Mouse (Mus musculus) spleen, adult 2 months (tissue): ENCODE measurements around the gene Zfp831. TPM values are rescaled to one million over a fixed set of nuclear protein-coding genes. Genes with fewer than 3 reads are reported as not detected.

Experiments
- DNase-seq, 2 experiments: peaks; one replicate each; pipeline versions ENCODE4 v3.0.0 to v3.0.0-alpha.2; 2012 to 2021; ENCODE audit warnings: low spot score in 2 of 2, low read depth in 1 of 2
- H3K27ac ChIP-seq: fragments of 200-500 bp; 2 replicates; pipeline ENCODE4 v1.5.1; 2012; ENCODE audit warnings: low read length, inconsistent platforms; ENCODE audit not compliant: insufficient read depth
- H3K27me3 ChIP-seq: fragments of 200-500 bp; 2 replicates; pipeline ENCODE4 v1.6.1; 2012; ENCODE audit warnings: mild to moderate bottlenecking, moderate library complexity, low read length, inconsistent platforms; ENCODE audit not compliant: control insufficient read depth, insufficient read depth
- H3K36me3 ChIP-seq: fragments of 200-500 bp; 2 replicates; pipeline ENCODE4 v1.6.1; 2012; ENCODE audit warnings: mild to moderate bottlenecking, low read length, inconsistent platforms; ENCODE audit not compliant: control insufficient read depth, insufficient read depth
- H3K4me1 ChIP-seq: fragments of 200-500 bp; 2 replicates; pipeline ENCODE4 v1.6.1; 2011; ENCODE audit warnings: inconsistent platforms; ENCODE audit not compliant: control insufficient read depth, insufficient read depth, insufficient read length
- H3K4me3 ChIP-seq: fragments of 200-500 bp; 2 replicates; pipeline ENCODE4 v1.5.1; 2011; ENCODE audit warnings: mild to moderate bottlenecking, inconsistent platforms; ENCODE audit not compliant: insufficient read depth, insufficient read length; ENCODE audit errors: extremely low read depth
- CTCF ChIP-seq: fragments of 200-500 bp; IDR thresholded peaks from 2 replicates; pipeline ENCODE4 v1.5.1; 2011; ENCODE audit warnings: mild to moderate bottlenecking, inconsistent platforms; ENCODE audit not compliant: insufficient read depth, insufficient read length, insufficient replicate concordance; ENCODE audit errors: extremely low read depth
- POLR2A ChIP-seq: fragments of 200-500 bp; IDR thresholded peaks from 2 replicates; pipeline ENCODE4 v1.6.1; 2011; ENCODE audit warnings: low read depth, low read length, inconsistent platforms
- WGBS: fragments of 180-500 bp; shearing (Covaris S2); methylation state at CpG from one replicate; pipeline ENCODE4 v1.1.7; 2018; 5-methylcytosine and 5-hydroxymethylcytosine counted together
- polyA plus RNA-seq: library from polyadenylated mRNA; depleted of rRNA; stranded (reverse); fragments of >200 nt; gene quantifications from 2 replicates; pipeline ENCODE4 v1.2.3, GENCODE M21; 2012

The Zfp831 gene
- polyA plus RNA-seq, 1 experiment, result 6.7 TPM

DNA sequence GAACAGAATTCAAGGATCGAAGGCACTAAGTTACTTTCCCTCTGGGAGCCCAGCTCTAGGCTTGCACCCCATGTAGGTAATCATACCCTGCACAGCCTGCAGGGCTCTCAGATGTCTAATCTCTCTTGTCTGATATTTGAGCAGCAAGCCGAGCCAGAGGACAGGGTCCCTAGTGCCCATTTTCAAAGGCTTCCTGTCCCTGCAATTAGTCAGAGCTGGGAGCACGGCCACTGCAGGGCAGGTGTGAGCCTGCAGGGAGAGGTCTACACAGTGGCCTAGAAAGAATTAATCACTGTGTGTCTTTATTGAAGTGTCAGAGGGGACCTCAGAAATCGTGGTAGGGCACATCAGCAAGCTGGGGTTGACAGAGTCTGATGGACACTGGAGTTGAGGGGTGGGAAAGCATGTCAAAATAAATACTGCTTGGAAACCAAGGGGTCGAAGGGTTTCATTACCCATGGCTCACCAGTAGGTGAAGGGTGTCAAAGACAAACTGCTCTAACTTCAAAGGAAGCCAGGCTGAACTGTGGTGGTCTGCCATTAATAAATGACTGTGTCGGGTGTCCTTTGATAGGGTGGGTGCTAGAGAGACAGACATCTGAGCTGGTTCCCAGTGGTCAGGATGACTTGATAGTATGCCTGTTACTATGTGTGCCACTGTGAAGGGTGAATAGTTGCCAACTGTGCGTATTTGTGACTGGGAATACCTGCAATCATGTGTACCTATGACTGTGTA is 18.3 kb downstream of the Zfp831 start:
- Histone ChIP-seq H3K4me3 (no peak overlapping the region), H3K27me3 (no peaks in the 10 kb centered on the region), H3K27ac (no peak overlapping the region), H3K36me3 (peaks cover 18% of the 10 kb centered on the region), H3K4me1 (no peaks in the 10 kb centered on the region)
- TF ChIP-seq CTCF, result no peak
- TF ChIP-seq POLR2A, result no peak
- 89% methylated on average over 7 of the region's 7 CpGs for WGBS
- peak in 1 of 2 experiments; percentile 2 for DNase-seq

- Histone ChIP-seq H3K27me3 (no peaks in the 10 kb centered on the region), H3K27ac (no peak overlapping the region), H3K36me3 (peaks cover 19% of the 10 kb centered on the region), H3K4me3 (no peak overlapping the region), H3K4me1 (no peaks in the 10 kb centered on the region)
- TF ChIP-seq CTCF (no peak), POLR2A (no peak)
- no peak for DNase-seq
- 90% methylated on average over 1 of the region's 1 CpGs for WGBS
These were observed 19.3 kb downstream of the Zfp831 start for GRCm38 (mm10) chr2:174662593-174662992.

DNA sequence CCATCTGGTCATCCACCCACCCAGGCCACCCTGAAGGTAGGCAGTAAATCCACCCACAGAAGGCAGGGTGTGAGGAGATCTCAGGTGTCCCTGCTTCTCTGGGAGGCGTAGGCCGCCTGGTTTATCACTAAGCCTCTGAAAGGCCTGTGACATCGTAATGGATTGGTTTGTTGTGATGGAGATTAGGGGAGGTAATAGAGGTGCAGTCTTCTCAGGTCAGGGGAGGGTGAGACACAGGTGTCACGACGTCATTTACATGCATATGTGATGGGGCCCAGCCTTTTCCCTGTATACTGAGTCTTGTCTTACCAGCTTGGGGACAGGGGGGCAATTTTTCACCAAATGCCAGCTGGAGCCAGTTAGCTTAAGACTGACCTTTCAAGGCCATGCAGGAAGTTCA is 22.1 kb downstream of the Zfp831 start:
- Histone ChIP-seq H3K27ac (no peak overlapping the region), H3K27me3 (no peaks in the 10 kb centered on the region), H3K4me3 (no peak overlapping the region), H3K36me3 (peaks cover 19% of the 10 kb centered on the region), H3K4me1 (no peaks in the 10 kb centered on the region)
- no peak for DNase-seq
- TF ChIP-seq POLR2A, result no peak
- TF ChIP-seq CTCF, result no peak
- WGBS, result 89% methylated on average over 5 of the region's 5 CpGs

- WGBS, result 92% methylated on average over 3 of the region's 3 CpGs
- Histone ChIP-seq H3K27ac (no peak overlapping the region), H3K4me3 (no peak overlapping the region), H3K36me3 (peaks cover 12% of the 10 kb centered on the region; the same call in 1 of the 2 replicates), H3K4me1 (no peaks in the 10 kb centered on the region), H3K27me3 (no peaks in the 10 kb centered on the region)
- no peak for TF ChIP-seq POLR2A
- DNase-seq, result no peak
These were observed 25.5 kb downstream of the Zfp831 start for GRCm38 (mm10) chr2:174668806-174669205.

- peak in 1 of 2 experiments; percentile 37 for DNase-seq
- Histone ChIP-seq H3K27me3 (no peaks in the 10 kb centered on the region), H3K4me3 (no peak overlapping the region), H3K36me3 (peaks cover 6% of the 10 kb centered on the region; the same call in 1 of the 2 replicates), H3K27ac (no peak overlapping the region), H3K4me1 (no peaks in the 10 kb centered on the region; the same call in 1 of the 2 replicates)
- peak; percentile 10; the same call in 1 of the 2 replicates for TF ChIP-seq CTCF
- no peak for TF ChIP-seq POLR2A
- WGBS, result 67% methylated on average over 11 of the region's 11 CpGs
These were observed 29.3 kb downstream of the Zfp831 start for GRCm38 (mm10) chr2:174672506-174673190.

DNA sequence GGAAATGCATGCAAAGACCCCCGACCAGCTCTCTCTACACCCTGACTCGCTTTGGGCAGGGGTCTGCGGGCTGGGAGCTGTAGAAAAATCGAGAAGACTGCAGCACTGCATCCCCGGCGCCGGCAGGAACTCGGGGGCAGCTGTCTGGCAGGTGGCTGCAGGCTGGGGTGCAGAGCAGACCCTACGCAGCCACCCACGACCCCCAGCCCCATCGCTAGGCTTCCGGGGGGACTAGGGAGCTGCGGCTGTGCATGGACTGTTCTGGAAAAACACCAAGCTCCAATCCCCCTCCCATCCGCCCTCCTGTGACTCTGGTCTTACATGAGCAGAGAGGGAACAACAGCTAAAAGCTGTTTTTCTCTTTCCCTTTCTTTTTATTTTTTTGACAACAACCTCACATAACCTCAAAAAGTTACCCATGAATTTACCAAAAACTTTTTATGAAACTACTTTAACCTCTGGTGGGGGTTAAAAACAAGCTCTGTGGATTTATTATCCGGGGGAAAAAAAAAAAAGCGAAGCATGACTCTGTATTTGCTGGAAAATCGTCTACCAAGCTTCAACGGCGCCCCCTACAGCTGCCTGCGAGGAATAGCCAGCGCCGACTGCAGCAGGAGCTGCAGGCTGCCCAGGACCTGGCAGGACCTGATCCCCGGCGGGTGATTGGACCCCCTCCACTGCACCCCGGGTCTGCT is 30.4 kb downstream of the Zfp831 start:
- Histone ChIP-seq H3K4me3 (peak overlapping the region; percentile 22; the same call in 1 of the 2 replicates), H3K27ac (peak overlapping the region; percentile 45; the same call in 1 of the 2 replicates), H3K4me1 (no peaks in the 10 kb centered on the region; the same call in 1 of the 2 replicates), H3K27me3 (no peaks in the 10 kb centered on the region), H3K36me3 (peaks cover 8% of the 10 kb centered on the region; the same call in 1 of the 2 replicates)
- 14% methylated on average over 25 of the region's 25 CpGs for WGBS
- DNase-seq, result peak; percentile 41 to 79
- TF ChIP-seq POLR2A (no peak), CTCF (peak; percentile 84)
